Mouse (Mus musculus) left cerebral cortex, adult 8-10 months (tissue): Measurements from ENCODE around the gene Gm19402. TPM values are rescaled to one million over a fixed set of nuclear protein-coding genes. Genes with fewer than 3 reads are reported as not detected.
A peak's percentile ranks its signal among the peaks of the same experiment; 100 is the strongest.
"Not testable (repeated sequence)": the region's sequence is repeated elsewhere in the genome, so short reads cannot be mapped to it uniquely, and the experiment has no call there.

Source experiments
- DNase-seq, 2 experiments: peaks; one replicate each; pipeline ENCODE4 v3.0.0; 2022; ENCODE audit warnings: low spot score in 2 of 2
- total RNA-seq, 4 experiments: library from RNA; stranded (reverse); gene quantifications; 2 replicates each; pipeline ENCODE4 v1.2.4; 2022

The Gm19402 gene
- total RNA-seq, result not detected

DNA sequence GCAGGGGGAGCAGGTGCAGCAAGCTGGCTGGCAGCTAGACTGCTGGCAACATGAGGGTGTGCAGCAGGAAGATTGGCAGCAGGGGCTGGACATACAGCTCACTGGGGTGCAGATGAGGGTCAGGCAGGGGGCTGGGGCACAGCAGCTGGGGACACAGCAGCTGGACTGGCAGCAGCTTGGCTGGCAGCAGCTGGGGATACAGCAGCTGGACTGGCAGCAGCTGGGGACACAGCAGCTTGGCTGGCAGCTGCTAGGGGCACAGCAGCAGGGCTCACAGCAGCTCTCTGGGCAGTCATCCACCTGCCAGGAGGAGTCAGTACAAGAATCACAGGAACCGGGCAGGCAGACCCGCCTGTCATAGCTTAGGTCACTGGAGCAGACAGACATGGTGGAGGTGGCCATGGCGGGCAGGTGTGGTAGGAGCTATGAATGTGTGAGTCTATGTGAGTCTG, at the start of gene Gm19402:
Gene Gm19402 (minus strand): TSS at position 402 of the 452 bp plus-strand sequence.
- not testable (repeated sequence) for DNase-seq

DNA sequence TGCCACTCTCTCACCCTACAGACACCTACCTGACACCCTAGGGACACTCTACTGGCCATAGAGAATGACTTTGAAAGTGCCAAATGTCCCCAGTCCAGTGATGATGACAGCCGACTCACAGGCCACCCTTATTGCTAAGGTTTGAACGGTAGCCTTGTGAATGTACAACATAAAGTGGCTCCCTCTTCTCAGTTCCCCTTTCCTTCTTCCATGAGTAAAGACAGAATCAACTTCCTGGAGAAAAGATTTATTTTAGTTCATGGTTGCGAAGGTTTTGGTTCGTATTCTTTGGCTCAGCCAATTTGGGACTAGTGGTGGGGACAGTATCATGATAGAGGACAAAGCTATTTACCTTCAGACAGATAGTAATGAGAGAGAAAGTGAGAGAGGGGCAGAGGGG, 48.4 kb upstream of the Gm19402 start:
- DNase-seq, result no peak

DNA sequence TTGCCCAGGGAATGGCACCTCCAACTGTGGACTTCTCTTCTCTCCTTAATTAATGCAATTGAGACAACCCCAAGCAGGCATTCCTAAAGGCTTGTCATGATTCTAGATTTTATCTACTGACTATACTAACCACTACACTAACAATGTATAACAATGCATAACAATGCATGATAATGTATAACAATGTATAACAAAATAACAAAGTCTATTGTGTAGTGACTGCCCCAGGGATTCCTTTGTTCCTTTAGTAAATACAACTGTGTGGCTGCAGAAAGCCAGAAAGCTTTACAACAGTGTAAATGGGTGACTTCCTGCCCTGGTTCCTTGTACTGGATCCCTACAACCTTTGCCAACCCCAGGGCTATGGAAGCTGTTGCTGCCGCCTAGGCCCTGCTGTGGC, 45.4 kb upstream of the Gm19402 start:
- no peak for DNase-seq

DNA sequence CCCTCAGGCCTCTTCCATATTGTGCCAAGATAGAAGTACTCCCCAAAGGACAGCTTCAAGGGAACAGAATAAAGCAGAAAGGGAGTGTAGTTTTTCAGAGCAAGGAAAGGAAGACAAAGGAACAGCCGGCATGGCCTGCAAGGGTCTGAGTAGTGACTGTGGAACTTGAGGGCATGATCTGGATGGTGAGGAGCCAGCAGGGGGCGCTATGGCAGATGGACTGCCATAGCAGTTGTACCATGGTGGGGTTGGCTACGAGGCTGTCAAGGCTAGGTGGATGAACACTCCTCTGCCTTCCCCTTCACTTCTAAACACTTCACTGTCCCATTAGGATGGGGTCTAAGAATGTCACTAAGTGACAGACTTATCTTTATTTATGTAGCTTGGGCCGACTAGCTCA, 38.7 kb upstream of the Gm19402 start:
- DNase-seq, result no peak

DNA sequence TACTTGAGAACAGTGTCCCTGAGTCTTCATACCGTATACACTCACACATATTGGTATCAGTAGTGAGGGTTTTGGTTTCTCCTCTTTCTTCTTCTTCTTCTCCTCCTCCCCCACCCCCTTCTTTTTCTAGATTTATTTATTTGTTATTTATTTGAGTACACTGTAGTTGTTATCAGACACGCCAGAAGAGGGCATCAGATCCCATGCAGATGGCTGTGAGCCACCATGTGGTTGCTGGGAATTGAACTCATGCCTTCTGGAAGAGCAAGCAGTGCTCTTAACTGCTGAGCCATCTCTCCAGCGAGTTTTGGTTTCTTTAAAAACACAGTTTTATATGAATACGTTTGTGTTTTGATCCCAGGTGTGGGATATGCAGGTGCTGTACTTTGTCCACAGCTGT, 37.7 kb upstream of the Gm19402 start:
- DNase-seq, result no peak

DNA sequence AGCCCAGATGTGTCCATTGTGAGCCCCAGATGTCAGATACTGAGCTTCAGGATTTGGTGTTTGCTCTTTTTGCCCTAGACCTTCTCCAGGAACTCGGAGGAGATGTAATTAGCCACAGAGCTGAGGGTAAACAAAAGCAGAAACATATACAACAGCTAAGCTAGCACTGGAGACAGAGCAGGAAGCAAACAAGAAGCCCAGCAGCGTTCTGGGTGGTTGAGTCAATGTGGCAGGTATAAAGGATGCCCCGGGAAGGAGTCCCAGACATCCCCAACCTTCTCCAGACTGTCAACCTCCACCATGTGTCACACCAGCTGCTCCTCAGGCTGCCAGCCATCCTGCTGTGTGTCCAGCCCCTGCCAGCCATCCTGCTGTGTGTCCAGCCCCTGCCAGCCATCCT, 35.6 kb upstream of the Gm19402 start, which contains the start of gene Gm10100:
Gene Gm10100 (plus strand): TSS at position 301 of the 400 bp plus-strand sequence.
- DNase-seq, result no peak

DNA sequence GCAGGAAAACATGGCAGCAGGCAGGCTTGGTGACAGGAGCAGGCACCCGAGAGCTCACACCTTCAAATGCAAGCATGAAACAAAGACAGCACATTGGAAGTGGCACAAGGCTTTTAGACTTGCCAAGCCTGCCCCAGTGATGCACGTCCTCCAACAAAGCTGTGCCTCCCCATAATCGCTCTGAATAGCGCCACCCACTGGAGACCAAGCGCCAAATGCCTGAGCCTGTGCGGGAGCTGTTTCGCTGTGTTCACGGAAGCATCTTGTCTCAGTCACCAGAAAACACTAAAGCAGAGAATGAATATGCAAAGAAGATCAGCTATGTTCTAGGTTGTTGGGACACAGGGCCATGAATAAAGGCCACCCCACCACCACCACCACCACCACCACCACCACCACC, 34.3 kb upstream of the Gm19402 start:
- no peak for DNase-seq

DNA sequence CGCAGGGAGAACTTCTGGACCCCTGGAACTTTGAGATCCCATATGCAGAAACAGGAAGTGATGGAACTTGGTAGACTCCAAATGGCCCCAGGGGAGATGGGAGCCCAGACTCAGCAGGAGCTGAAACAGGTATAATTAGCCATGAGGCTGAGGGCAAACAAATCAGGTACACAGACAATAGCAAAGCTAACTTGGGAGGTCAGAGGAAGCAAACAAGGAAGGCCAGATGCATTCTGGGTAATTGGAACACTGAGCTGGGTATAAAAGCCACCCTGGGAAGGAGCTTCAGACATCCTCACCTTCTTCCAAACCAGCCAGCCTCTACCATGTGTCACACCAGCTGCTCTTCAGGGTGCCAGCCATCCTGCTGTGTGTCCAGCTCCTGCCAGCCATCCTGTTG, 29.7 kb upstream of the Gm19402 start, which contains the start of gene Krtap12-1:
Gene Krtap12-1 (plus strand): TSS at position 301 of the 400 bp plus-strand sequence.
- not testable (repeated sequence) for DNase-seq

DNA sequence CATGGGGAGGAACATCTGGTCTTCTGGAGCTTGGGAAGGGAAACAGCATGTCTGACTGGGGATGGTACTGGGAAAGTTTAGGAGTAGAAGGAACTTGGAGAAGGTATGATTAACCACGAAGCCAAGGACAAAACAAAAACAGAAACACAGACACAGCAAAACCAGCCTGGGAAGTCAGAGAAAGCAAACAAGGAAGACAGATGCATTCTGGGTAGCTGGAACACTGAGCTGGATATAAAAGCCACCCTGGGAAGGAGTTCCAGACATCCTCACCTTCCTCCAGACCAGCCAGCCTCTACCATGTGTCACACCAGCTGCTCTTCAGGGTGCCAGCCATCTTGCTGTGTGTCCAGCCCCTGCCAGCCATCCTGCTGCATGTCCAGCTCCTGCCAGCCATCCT, 24.9 kb upstream of the Gm19402 start, which contains the start of gene Gm10142:
Gene Gm10142 (plus strand): TSS at position 301 of the 400 bp plus-strand sequence.
- no peak for DNase-seq

DNA sequence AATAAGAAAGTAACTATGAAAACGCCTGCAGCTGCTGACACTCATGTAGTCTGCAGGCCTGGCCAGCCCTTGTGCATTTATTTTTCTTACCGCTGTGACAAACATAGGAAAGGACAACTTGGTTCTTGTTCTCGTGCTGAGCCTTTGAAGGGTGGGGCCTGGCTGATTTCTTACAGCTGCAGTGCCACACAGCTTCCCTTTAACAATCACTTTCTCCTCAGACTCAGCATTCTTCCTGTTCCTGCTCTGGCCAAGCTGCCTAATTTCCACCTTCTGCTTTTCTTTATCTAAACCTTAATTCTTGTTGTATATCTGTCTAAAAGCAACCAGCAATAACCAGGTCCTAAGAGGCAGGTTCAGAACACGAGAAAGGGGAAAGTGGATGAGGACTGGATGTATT, 23.2 kb upstream of the Gm19402 start:
- no peak for DNase-seq

DNA sequence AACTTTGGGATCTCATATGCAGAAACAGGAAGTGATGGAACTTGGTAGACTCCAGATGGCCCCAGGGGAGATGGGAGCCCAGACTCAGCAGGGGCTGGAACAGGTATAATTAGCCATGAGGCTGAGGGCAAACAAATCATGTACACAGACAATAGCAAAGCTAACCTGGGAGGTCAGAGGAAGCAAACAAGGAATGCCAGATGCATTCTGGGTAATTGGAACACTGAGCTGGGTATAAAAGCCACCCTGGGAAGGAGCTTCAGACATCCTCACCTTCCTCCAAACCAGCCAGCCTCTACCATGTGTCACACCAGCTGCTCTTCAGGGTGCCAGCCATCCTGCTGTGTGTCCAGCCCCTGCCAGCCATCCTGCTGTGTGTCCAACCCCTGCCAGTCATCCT, 20.6 kb upstream of the Gm19402 start, which contains the start of gene Gm10024:
Gene Gm10024 (plus strand): TSS at position 301 of the 400 bp plus-strand sequence.
- DNase-seq, result not testable (repeated sequence)

DNA sequence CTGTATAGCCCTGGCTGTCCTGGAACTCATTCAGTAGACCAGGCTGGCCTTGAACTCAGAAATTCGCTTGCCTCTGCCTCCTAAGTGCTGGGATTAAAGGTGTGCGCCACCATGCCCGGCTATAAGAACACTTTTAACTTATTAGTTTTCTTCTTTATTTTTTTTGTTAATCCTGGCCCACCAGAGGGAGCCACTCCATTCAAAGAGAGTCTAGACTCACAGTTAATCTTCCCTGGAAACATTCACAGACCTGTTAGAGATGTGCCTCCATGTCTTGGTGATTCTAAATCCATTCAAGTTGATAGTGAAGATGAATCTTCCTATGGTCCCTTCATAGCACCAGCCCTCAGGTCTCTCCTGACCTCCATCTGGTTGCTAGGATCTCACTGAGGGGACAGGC, 19.3 kb upstream of the Gm19402 start:
- no peak for DNase-seq

DNA sequence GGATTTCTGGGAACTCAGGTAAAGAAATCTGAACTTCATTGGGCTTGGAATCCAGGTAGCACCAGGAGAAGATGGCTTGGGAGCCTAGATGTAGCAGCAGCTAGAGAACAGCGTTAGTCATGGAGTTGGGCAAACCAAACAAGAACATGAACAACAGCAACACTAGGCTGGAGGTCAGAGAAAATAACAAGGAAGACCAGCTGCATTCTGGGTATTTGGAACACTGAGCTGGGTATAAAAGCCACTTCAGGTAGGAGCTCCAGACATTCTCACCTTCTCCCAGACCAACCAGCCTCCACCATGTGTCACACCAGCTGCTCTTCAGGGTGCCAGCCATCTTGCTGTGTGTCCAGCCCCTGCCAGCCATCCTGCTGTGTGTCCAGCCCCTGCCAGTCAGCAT, 15.8 kb upstream of the Gm19402 start, which contains the start of gene Gm10272:
Gene Gm10272 (plus strand): TSS at position 301 of the 400 bp plus-strand sequence.
- no peak for DNase-seq

DNA sequence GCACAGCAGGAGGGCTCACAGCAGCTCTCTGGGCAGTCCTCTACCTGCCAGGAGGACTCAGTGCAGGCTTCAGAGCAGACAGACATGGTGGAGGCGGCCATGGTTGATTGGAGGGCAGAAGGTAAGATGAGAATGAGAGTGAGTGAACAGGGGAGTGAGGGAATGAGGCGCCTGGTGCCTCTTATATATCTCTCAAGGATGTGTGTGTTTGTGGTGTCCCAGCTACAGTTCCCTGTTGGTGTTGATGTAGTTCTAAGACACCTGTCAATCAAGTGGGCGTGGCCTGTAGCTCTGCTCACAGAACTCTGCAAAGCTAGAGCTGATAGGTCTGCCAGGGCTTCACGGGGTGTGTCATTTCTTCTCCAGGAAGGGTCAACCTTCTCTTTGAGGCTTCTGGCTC, 6.6 kb upstream of the Gm19402 start, which contains the start of gene Gm9508:
Gene Gm9508 (minus strand): TSS at position 101 of the 400 bp plus-strand sequence.
- DNase-seq, result no peak

DNA sequence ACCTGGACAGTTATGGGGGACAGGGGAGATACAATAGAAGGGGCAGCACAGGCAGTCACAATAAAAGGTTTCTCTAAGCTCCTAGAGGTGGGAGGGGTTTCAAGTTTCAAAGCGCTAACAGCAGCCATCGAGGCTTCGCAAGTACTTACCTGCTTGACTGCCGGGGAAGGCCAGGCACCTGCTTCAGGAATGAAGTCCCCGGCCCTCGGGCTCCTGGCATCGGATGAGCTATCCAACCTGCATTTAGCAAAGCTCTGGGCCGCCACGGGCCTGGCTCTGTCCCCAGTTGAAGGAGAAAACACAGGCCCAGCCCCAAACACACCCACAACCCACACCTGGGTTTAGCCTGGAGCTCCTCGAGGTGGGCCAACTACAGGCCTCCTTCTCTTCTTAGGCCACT, 3.5 kb downstream of the Gm19402 start:
- no peak for DNase-seq

DNA sequence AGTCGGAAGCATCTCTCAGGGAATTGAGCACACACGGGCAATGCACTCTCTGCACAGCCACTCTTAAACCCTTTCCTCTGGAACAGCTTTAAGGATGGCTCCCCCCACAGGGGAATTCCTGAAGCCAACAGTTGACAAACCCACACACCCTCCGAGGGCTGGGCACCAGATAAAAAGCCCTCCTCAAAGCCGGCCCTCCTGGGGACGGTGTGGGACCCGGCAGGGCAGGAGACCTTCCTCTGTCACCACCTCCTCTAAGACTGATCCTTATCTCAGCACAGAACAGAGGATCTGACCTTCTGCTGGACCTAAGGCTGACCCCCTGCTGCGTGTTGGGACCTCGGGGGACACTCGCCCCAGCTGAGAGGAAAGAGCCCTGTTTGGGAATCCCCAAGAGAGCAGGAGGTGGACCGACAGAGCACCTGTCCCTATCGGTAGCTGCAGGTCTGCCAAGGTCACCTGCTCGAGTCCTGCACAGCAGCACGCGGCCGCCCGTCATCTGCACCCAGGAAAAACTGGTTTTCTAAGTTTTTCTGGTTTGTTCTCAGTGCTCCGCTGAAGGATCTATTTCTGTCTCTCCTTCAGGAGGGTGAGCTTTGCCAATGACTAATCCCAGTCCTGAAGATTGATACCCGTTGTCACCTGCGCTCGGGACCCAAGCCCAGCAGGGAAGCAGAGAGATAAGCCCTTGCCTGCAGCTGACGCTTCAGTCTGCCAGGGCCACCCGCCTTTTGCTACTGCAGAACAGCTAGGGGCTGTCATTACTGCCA, 4.5 kb downstream of the Gm19402 start, which contains the start of gene Tspear:
Gene Tspear (plus strand): TSS at position 675 of the 770 bp plus-strand sequence.
- DNase-seq, result no peak

DNA sequence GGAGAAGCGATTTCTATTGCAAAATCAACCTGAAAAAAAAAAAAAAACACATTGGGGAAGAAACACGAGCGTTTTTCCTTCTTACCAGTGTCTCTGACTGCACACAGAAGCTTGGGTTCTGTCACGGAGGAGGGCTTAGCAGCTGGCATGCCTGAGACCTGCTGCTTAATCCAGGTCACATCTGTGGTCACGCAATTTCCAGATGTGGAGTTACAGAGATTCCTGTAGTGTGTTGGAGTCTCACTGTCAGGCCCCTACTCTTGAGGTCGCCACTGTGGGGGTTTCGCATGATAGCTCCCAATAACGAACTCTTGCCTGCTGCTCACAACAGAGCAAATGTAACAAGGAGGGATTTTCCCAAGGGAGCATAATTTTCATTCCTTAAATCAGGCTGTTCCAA, 6.4 kb downstream of the Gm19402 start:
- DNase-seq, result no peak

DNA sequence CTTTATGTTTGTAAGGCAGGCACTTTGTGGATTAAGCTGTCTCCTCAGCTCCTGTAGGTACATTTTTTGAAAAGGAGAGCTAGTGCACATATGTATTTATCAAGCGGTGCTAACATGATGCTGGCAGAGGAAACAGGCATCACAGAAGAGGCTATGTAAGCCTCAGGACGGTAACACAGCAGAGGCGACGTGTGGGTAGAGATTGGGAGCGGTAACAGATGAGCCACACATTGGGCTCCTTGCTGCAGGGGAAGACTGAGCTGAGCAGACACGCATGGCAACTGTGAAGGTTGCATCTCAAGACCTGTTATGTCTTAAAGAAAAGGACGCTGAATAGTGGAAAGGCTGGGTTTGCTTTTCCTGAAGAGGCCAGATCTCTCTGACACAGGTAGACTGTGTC, 7.6 kb downstream of the Gm19402 start:
- peak in 1 of 2 experiments; percentile 17 for DNase-seq

DNA sequence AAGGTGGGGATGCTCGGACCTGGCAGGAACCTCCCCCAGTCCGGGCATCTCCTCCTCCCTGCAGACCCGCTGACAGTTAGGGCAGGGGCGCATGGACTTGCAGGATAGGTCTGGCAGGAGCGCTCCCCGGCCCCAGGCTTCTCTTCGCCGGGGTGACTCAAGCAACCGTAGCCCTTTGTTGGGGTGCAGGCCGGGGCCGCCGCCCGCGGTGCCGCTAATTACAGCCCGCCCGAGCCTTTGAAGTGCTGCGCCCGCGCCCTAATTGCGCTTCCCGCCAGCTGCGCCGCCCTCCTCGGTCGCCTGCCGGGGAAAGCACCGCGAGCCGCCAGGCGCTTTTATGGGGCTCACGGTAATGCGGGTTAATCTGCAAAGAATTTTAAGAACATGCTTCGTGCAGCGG, 13.0 kb downstream of the Gm19402 start:
- DNase-seq, result no peak

DNA sequence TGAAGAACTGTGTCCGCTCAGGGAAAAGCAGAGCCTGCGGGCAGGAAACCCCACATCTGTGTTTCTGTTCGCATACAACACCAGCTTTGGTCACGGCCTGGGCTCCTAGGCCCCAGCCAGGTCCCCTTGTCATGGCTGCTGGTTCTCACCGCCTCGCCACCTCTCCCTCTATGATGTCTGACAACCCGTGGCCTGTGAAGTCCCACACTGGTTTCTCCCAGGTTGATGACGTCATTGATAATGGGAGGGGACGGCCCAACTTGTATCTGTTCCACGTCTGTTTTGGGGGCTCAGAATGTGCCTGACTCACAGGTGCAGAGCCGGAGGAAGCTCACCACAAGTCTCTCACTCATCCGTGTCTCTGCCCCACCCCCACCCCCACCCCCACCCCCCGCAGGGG, 16.8 kb downstream of the Gm19402 start:
- no peak for DNase-seq

DNA sequence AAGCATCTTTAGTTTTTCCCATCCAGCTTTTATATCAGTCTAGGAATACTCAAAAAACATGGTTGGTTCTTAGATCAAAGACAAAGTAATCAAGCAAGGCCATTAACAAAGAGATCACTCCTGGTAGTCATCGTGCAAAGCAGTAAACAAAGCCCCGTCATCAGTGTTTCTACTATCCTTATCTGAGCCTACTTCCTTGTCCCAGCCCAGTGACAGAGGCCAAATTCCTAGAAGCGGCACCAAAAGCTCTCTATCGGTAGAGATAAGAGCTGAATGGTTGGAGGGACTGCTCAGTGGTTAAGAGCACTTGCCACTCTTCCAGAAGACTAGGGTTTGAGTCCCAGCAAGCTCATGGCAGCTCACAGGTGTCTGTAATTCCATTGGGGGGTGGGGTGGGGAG, 19.0 kb downstream of the Gm19402 start:
- DNase-seq, result no peak

DNA sequence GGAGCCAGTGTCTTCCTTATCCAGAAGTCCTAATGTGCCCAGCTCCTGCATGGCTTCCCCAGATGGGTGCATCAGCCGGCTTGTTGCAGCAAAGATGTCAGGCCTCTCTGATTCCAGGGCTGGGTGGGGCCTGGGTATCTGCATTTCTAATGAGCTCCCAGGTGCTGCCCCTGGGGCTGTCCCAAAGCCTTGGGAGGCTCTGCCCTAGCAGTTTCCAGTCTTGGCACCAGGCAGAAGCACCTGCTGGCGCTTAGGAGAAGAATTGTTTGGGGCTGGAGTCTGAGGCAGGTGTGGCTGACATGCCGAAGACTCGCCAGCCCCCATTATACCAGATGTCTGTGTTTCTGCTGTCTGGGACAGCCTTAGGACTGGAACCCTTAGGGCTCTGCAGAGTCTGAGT, 19.8 kb downstream of the Gm19402 start:
- DNase-seq, result no peak

DNA sequence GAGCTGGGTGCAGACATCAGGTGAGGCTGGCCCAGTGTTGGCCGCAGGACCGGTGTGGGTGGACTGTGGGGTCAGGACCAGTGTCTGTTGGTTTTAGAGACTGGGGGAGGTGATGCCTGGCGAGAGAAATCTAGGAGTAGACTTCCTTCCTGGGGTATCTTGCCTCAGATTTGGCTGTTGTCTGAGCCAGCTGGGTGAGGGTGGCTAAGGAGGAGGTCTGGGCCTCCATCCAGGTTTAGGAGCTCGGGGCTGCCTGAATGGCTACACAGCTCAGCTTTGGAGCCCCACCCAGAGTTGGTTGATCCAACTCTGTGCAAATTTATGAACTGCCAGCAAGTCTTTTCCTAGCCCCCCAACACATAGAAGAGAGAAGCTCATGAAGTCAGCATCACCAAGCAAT, 23.2 kb downstream of the Gm19402 start:
- DNase-seq, result peak in 1 of 2 experiments; percentile 43
